Mouse (Mus musculus): ENCODE results near the gene Ddc. TPM values are rescaled to one million over a fixed set of nuclear protein-coding genes. Genes with fewer than 3 reads are reported as not detected.

Gene Ddc
- total and polyA plus RNA-seq, 3 experiments = 0.17 to 0.33 TPM; not detected in 1

DNA sequence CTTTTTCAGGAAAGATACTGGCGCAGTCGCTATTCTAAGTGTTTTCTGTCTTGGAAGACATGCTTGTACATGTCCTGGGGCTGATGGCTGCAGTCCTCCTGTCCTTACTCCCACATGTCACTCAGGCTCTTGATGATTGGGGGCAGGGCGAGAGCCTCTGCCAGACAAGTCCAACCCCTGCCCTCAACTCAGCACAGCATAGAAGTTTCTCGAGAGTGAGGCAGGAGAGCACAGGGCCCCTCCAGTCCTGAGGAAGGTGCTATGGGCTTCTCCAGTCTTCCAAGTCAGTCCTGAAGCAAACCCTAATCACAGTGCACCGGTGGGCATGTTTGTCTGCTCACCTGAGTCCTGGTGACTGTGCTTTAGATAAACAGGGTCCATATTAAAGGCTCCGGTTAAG lies 69.2 kb downstream of the Ddc start:
- no peaks in the 10 kb centered on the region for H3K9me3 ChIP-seq (replicated peaks; ENCODE audit: low read length)
- H3K36me3 ChIP-seq (replicated peaks in 1 of 2; ENCODE audit: control insufficient read depth in 1 of 2, insufficient read depth in 1 of 2, low read length in 1 of 2) = no peaks in the 10 kb centered on the region
- no peaks in the 10 kb centered on the region for H3K27me3 ChIP-seq (replicated peaks)
- in situ Hi-C loops (cut with MboI; ENCODE audit: low pct_ligation_motif_present, low pct_unique_long_range_greater_than_20kb, low sequenced_read_pairs) = no loop called here
- dilution Hi-C loops (cut with MboI; ENCODE audit: extremely low pct_ligation_motif_present, extremely low pct_unique_long_range_greater_than_20kb, low sequenced_read_pairs) = no loop called here
- no peak overlapping the region for H3K4me3 ChIP-seq (replicated peaks in 1 of 3; ENCODE audit: low read depth in 2 of 3, low read length in 2 of 3, poor library complexity in 1 of 3)
- no peaks in the 10 kb centered on the region for H3K79me2 ChIP-seq (replicated peaks; ENCODE audit: control insufficient read depth, extremely low read depth, insufficient read depth, poor library complexity, severe bottlenecking)
- no peak for DNase-seq (ENCODE audit: extremely low read depth)
- no peak overlapping the region for H3K9ac ChIP-seq (ENCODE audit: insufficient read depth, low read depth)
- no peak for TF ChIP-seq GABPA (IDR thresholded peaks at IDR 0.05; ENCODE audit: insufficient replicate concordance, low read depth, low read length)
- TF ChIP-seq KAT2A (IDR thresholded peaks at IDR 0.05; ENCODE audit: insufficient replicate concordance, low read length) = no peak
- no peak for TF ChIP-seq MXI1 (IDR thresholded peaks at IDR 0.05; ENCODE audit: low read depth, low read length)
- no peak for TF ChIP-seq USF1 (IDR thresholded peaks at IDR 0.05; ENCODE audit: low read depth, low read length)
- TF ChIP-seq USF2 (conservative IDR thresholded peaks at IDR 0.05; ENCODE audit: low read depth, low read length) = no peak
- TF ChIP-seq UBTF (IDR thresholded peaks at IDR 0.05; ENCODE audit: low read depth, low read length) = no peak
- no peak for TF ChIP-seq ZMIZ1 (IDR thresholded peaks at IDR 0.05; ENCODE audit: low read depth, low read length)
- no peak for TF ChIP-seq NELFE (IDR thresholded peaks at IDR 0.05; ENCODE audit: low read depth, low read length)
- no peak for TF ChIP-seq POLR2AphosphoS2 (IDR thresholded peaks at IDR 0.05; ENCODE audit: low read depth, low read length)
- TF ChIP-seq ELF1 (IDR thresholded peaks at IDR 0.05; ENCODE audit: low read depth, low read length) = no peak
- TF ChIP-seq SIN3A (IDR thresholded peaks at IDR 0.05; ENCODE audit: low read length) = no peak
- no peak for TF ChIP-seq JUN (IDR thresholded peaks at IDR 0.05; ENCODE audit: insufficient read depth, low read depth, low read length)
- TF ChIP-seq IRF4 (IDR thresholded peaks at IDR 0.05; ENCODE audit: low read depth, low read length) = no peak
- TF ChIP-seq SMC3 (IDR thresholded peaks at IDR 0.05; ENCODE audit: low read depth, low read length) = no peak
- no peak for TF ChIP-seq EP300 (IDR thresholded peaks at IDR 0.05; ENCODE audit: low read length)
- TF ChIP-seq JUND (conservative IDR thresholded peaks at IDR 0.05; ENCODE audit: low read depth, low read length) = no peak
- TF ChIP-seq CTCF (conservative IDR thresholded peaks at IDR 0.05 in 1 of 2, IDR thresholded peaks at IDR 0.05 in 1 of 2; ENCODE audit: low read depth in 2 of 2, low read length in 2 of 2) = no peak
- no peak for TF ChIP-seq MAX (IDR thresholded peaks at IDR 0.05; ENCODE audit: low read length)
- no peak for TF ChIP-seq E2F4 (IDR thresholded peaks at IDR 0.05; ENCODE audit: insufficient replicate concordance, low read depth, low read length)
- TF ChIP-seq ZNF384 (IDR thresholded peaks at IDR 0.05; ENCODE audit: low read depth, low read length) = no peak
- no peak overlapping the region for H3K4me2 ChIP-seq (ENCODE audit: insufficient read depth, low read depth, poor library complexity, severe bottlenecking)
- H3K4me1 ChIP-seq (ENCODE audit: control insufficient read depth in 1 of 2, insufficient read depth in 2 of 2) = peaks cover 11 to 41% of the 10 kb centered on the region in 2 experiments
- no peak overlapping the region for H3K27ac ChIP-seq (ENCODE audit: insufficient read depth, low read depth)

DNA sequence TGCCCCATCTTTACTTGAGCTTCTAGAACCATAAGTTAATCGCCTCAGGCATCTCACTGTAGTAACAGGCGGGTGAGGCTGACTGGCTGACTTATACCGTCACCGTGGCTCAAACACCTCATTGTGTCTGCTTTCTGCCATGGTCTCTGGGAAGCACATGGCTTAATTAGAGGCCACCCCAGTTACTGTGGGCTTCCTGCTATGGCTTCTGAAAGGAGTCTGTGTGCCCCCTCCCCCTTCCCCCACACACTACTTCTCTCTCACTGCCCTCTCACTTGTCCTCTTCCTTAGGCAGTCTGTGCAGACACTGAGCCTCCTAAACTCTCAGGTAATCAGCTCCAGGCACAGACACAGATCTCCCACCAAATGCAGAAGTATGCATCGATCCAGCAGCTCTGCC lies 69.7 kb downstream of the Ddc start:
- Histone ChIP-seq H3K4me2 (ENCODE audit: insufficient read depth, low read depth, poor library complexity, severe bottlenecking) (no peak overlapping the region), H3K27me3 (replicated peaks) (no peaks in the 10 kb centered on the region), H3K9me3 (replicated peaks; ENCODE audit: low read length) (no peaks in the 10 kb centered on the region), H3K36me3 (replicated peaks in 1 of 2; ENCODE audit: control insufficient read depth in 1 of 2, insufficient read depth in 1 of 2, low read length in 1 of 2) (no peaks in the 10 kb centered on the region), H3K4me1 (ENCODE audit: control insufficient read depth in 1 of 2, insufficient read depth in 2 of 2) (peaks cover 11 to 39% of the 10 kb centered on the region in 2 experiments), H3K27ac (ENCODE audit: insufficient read depth, low read depth) (no peak overlapping the region), H3K9ac (ENCODE audit: insufficient read depth, low read depth) (no peak overlapping the region), H3K4me3 (replicated peaks in 1 of 3; ENCODE audit: low read depth in 2 of 3, low read length in 2 of 3, poor library complexity in 1 of 3) (no peak overlapping the region), H3K79me2 (replicated peaks; ENCODE audit: control insufficient read depth, extremely low read depth, insufficient read depth, poor library complexity, severe bottlenecking) (no peaks in the 10 kb centered on the region)
- DNase-seq (ENCODE audit: extremely low read depth) = no peak
- dilution Hi-C loops (cut with MboI; ENCODE audit: extremely low pct_ligation_motif_present, extremely low pct_unique_long_range_greater_than_20kb, low sequenced_read_pairs) (no loop called here), in situ Hi-C loops (cut with MboI; ENCODE audit: low pct_ligation_motif_present, low pct_unique_long_range_greater_than_20kb, low sequenced_read_pairs) (no loop called here)
- TF ChIP-seq TBP (conservative IDR thresholded peaks at IDR 0.05; ENCODE audit: low read depth, low read length) = no peak
- no peak for TF ChIP-seq POLR2A (IDR thresholded peaks at IDR 0.05; ENCODE audit: low read depth, low read length)
- no peak for TF ChIP-seq BHLHE40 (IDR thresholded peaks at IDR 0.05; ENCODE audit: low read depth, low read length)
- TF ChIP-seq E2F4 (IDR thresholded peaks at IDR 0.05; ENCODE audit: insufficient replicate concordance, low read depth, low read length) = no peak
- TF ChIP-seq ZNF384 (IDR thresholded peaks at IDR 0.05; ENCODE audit: low read depth, low read length) = no peak
- TF ChIP-seq MAFK (IDR thresholded peaks at IDR 0.05; ENCODE audit: insufficient replicate concordance, low read length) = no peak
- no peak for TF ChIP-seq SMC3 (IDR thresholded peaks at IDR 0.05; ENCODE audit: low read depth, low read length)
- TF ChIP-seq IRF4 (IDR thresholded peaks at IDR 0.05; ENCODE audit: low read depth, low read length) = no peak
- no peak for TF ChIP-seq NELFE (IDR thresholded peaks at IDR 0.05; ENCODE audit: low read depth, low read length)
- TF ChIP-seq MAX (IDR thresholded peaks at IDR 0.05; ENCODE audit: low read length) = no peak
- no peak for TF ChIP-seq RAD21 (IDR thresholded peaks at IDR 0.05; ENCODE audit: low read depth, low read length)
- no peak for TF ChIP-seq ELF1 (IDR thresholded peaks at IDR 0.05; ENCODE audit: low read depth, low read length)
- TF ChIP-seq TCF12 (IDR thresholded peaks at IDR 0.05; ENCODE audit: low read depth, low read length) = no peak
- no peak for TF ChIP-seq MXI1 (IDR thresholded peaks at IDR 0.05; ENCODE audit: low read depth, low read length)

Measured in CH12.LX (cell line).